Mouse (Mus musculus) granulocyte monocyte progenitor cell, adult 5-6 weeks (primary cell): Measurements from ENCODE around the gene Igflr1. TPM values are rescaled to one million over a fixed set of nuclear protein-coding genes. Genes with fewer than 3 reads are reported as not detected.

ENCODE experiments used
- ATAC-seq: replicated peaks from 2 replicates; pipeline ENCODE4 v1.8.0; 2016; ENCODE audit warnings: mild to moderate bottlenecking, moderate TSS enrichment, inconsistent platforms; ENCODE audit not compliant: poor library complexity, severe bottlenecking
- total RNA-seq, 2 experiments: library from RNA; stranded (forward) in 1 of 2; stranded (reverse) in 1 of 2; fragments of 200-712, 200-1000 nt in 1 of 2; fragments of >200 nt in 1 of 2; fragmentation: Nextera tagmentation in 1 of 2; gene quantifications; 2 replicates each; pipeline ENCODE4 v1.2.3; 2014 to 2017

The Igflr1 gene
- total RNA-seq, 2 experiments from 2014 or later = 10.6 TPM; not detected in 1

DNA sequence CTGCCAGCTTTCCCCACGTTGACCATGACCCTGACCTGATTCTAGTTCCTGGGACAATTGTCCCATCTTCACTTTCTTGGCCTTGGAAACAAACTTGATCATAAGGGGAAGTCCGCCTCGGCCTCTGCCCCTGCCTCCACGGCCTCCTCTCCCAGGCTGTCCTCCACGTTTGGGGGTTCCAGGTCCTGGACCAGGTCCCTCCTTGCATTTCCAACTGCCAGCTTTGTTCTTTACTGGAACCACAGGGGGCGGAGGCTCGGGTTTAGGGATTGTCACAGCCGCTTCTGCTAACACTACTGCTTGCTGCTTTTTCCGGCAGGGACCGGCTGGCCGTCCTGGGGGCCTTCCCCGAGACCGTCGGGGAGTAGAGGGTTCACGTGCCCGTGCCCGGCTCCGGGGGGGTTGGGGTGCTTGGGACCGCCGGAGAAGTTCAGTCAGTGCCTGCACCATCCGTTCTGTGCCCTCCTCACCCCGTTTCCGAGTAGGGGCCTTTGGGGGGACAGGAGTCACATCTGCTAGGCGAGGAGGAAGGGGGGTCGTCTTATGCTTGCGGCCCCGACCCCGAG lies 21.3 kb downstream of the Igflr1 start:
- ATAC-seq = no peak

DNA sequence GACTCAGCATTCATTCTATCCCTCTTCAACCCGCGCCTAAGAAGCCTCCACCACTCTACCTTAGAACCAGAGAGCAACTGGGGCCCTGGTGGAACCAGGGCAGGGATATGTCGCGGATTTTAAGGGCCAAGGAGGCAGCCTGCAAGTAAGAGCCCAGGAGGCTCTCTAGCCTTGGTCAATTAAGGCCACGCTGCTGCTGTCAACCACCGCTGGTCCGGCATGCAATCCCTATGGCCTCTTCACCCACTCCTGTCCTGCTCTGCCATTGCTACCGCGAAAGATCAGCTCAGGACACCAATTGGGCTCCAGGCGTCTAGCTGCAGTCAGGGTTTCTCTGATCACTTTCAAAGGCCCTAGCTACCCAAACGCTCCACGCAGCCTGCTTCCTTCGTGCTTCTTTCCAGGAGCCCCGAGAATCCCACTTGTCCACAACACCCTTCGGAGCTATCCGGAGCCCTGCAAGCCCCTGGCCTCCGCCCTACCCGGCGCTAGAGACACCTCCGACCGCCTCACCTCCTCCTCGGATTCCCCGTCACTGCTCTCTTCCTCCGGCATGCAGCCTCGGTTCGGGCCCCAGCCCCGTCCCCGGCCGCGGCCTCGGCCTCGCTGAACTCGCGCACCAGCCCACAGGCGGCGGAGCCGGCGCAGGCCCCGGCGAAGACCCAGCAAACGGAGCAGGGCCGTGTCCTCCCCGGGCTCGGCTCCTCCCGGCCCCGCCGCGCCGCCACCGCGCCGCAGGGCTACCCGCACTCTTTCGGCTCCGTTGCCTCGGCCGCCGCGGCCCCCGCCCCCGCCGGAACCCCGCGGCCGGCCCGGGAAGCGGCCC lies 22.8 kb downstream of the Igflr1 start:
- ATAC-seq = no peak

DNA sequence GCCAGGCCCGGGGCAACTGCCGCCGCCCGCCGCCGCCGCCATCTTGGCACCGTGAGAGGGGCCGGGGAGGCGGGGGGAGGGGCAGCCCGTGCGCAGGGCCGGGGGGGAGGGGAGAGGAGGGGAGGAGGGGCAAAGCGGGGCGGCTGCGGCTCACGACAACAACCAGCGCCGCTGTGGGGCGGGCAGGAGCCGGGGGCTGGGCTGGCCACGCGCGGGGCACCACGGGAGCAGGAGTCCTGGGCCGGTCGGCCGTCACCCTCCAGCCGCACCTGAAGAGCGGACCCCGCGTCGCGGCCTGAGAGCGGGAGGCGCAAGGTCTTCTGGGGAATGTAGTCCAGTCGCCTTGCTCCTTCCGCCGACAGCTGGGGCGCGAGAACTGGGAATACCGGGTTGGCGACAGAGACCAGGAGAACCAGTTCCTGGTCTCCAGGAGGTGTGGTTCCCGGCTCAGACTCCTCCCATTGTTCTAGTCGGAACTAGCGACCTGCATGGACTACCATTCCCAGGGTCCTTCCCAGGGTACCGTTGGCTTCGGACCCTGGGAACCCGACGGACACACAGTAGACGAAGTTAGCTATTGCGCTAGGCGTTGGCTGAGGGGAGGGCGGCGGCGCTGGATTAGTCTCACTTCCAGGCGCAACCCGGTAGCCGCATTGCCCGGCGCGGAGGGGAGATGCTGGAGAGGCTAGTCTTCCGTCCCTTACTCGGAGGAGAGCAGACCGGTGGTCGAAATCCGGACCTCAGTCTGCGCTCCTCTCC lies 23.6 kb downstream of the Igflr1 start, which contains the start of gene Kmt2b:
Gene Kmt2b, minus strand, starts transcription at position 51 of the 759 bp plus-strand sequence.
- ATAC-seq = peak; percentile 77

DNA sequence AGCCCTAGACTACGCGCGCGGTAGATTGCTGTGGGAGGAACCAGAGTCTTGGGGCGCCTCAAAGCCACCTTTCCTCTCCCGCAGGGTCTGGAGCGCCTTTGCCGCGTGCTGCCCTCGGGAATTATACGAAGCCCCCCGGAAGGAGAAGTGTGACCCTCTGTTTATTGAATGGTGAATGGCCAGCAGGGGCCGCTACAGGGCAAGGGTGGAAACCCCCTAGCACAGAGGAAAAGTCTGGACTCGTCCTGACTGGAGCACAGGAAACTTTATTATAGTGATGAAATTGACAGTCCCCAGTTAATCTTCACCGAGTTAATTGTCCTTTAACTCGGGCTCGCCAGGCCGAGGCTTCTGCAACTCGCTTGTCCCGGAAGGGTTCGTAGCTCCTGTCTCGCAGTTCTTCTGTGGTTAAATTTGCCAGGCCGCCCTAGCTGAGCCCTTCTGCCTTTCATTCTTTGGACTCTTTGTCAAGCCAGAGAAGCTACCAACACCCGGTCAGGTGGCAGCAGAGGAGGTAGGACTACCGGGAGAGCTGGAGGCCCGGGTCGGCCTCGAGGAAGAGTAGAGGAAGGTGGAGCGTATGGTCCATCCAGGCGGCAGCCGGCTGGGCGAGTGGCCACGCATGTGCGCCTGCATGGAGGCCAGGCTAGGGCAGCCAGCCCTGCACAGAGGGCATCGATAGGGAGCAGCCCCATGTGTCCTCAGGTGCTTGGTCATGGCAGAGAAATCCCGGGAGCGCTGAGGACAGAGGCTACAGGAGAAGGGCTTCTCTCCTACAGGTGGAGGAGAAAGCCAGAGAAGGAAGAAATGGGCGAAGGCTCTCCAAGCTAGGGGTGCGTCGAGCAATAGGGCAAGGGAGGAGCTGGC lies 24.4 kb downstream of the Igflr1 start:
- ATAC-seq = peak; percentile 49

DNA sequence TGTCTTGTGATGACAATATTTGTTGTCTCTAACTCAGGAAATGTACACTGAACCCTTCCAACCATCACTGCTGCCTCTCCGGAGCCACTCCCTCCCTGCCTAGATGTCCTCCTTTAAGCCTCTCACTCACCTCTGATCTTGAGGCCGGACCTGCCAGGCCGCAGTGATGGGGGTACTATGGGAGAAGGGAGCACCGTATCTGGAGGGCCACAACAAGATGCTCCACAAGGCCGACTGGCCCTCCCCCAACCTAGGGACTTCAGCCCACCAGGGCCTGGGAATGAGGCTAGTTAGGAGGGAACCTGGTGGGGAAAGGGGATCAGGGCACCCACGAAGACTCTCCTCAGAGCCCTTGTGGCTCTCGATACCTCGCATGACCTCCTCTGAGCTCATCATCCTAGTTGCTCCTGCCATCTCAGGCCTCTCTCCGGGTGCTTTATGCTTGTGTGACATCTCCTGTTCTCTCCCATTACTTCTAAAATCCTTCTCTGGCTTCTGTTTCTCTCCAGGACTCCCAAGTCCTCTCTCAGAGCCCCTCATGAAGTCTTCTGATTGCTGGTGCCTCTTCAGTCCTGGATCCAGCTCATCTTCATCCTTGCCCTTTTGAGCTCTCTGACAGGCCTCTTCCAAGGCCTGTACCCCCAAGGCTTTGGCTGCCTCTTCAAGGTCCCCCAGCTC lies 25.8 kb downstream of the Igflr1 start:
- ATAC-seq = no peak

DNA sequence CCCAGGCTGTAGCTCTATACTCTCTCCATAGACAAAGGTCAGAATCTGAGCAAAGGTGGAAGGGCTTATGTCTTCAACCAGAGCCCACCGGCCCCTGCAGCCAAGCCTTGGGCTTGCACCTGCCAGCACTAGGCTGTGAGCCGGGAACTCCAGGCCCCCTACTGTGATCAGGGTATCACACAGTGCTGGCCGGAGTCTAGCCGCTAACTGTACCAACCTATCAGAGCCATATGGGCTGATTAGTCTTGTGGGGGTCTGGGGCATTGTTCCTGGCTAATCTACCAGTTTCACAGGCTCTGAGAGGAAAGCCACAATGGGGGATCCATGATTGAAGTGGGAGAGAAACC lies 26.4 kb downstream of the Igflr1 start:
- ATAC-seq = no peak

DNA sequence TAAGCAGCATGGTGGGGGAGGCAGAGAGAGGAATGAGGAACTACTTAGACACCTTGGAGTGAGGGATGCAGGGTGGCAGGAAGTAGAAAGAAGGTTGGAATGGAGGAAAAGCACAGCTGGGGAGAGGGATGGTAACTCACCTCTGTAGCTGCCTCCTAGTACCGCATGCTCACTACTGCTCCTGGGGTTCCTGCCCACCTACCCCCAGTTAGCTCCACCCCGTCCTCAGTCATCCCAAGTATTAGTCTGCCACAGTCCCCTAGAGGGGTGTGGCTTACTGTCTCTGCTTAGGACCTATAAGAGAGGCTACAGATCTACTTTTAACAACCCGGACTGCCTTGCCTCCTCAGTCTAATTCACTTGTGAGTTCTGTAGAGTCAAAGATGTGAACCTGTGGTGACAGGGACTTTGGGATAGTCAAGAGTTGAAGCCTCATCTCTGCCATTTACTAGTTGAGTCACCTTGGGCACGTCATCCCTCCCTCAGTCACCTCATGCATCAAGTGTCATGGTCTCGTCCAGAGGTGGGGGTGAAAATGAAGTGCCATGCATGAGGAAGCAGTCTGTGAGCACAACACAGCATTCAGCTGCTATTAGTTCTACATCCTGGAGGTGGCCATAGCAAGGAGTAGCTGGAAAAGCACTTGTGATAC lies 27.7 kb downstream of the Igflr1 start:
- ATAC-seq = no peak

DNA sequence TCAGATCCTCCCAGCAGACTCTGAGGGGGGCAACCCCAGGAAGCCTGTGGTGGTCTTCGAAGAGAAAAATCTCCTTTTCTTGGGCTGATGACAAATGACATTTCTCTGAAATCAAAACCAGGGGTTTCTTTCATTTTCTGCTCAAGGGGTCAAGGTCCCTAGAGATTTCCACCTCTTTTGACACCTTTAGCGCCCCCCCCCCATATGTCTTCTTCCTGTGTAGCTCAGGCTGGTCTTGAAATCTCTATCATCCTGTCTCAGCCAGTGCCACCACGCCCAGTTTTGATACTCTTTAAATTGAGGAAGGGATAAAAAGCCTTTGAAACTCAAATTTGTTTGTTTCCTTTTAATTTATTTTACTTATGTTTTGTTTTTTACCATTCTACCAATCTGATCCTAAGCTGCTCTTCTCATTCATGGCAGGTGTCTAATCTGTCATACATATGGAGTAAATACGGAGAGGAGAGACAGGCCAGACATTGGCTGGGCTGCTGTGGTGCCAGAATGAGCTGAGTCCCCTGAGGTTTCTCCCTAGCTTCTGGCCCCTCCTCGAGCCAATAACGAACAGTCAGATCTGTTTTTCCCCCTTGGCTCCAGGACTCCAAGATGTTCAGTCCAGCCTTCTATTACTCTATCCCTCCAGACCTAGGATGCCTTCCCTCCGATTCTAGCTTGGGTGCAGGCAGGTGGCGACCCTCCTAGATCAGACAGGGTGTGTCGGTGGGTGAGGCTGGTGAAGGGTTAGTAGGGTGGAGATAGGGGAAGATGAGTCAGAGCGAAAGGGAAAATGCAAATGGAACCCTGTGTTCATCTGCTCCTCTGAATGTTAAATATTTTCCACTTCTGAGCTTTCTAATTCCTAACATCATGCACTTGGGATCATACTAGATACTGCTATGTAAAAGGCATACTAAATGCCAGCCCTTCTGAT lies 28.6 kb downstream of the Igflr1 start:
- no peak for ATAC-seq

DNA sequence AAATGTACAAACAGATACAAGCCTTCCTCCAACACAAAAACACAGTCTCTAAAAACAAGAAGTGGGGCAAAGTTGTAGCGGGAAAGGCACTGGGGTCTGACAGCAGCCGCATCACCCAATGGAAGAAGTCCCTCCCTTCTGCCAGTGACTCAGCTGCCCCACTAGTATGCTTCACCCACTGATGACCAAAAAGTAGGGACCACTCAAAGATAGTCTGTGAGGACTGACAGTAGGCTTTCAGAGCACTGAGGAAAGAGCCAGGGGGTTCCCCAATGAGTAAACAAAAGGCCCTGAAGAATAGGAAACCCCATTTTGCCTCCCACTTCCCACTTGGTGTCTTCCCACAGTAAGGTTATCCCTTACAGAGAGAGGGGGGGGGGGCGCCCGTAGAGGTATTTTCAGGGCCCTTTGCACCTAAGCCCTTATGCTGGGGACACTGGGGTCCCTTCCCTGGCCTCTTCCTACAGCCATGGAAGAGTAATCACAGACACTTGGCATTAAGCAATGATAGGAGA lies 29.3 kb downstream of the Igflr1 start:
- ATAC-seq = no peak; the same call in 1 of the 2 replicates

DNA sequence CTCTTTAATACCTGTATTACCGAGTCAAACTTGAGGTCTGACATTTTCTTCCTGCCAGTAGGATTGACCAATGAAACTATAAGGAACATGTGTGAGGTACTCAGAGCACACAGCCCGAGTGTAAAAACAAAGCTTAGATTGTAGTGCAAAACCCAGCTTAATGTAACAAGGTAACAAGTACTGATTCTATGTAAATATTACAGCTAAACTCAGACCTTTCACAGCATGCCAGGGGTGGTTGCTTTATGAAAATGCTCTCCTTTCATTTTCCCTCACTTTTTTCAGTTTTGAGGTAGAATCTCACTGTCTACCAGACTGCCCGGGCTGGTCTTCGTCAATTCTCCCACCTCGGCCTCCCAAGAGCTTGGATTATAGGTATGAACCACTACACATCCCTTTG lies 30.9 kb downstream of the Igflr1 start:
- no peak for ATAC-seq

DNA sequence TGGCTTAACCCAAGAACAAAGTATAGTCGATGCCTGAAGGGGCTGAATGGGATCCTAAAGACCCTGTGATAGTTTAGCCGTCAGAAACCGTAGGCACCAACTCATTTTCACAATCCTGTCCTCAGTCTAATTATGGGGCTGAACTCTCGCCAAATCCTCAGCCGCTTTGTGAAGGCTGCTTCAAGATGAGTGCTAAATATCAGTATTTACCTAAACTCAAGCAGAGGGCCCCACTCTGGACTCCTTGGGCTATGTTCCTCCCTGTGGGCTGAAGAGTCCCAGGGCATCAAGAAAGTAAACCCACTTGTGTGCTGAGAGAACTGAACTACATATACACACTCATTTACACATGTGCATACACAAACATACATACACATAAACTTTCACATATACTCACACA lies 31.6 kb downstream of the Igflr1 start:
- ATAC-seq = no peak

DNA sequence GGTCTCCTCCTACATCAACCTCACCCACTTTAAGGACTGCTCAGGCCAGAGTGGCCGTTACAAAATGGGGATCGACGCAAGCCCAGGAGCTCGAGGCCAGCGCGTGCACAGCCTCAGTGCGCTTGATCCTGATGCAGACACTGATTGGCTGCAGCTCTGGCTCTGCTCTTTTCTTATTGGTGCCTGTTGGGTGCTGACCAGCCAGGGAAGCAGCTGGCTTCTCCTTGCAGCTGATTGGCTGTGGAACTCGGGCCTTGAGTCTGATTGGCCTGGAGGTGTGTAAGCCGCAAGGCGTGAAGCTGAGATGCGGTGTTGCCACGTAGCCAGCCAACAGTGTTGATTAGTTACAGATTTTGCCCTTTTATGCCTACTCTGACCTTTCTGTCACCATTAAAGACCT lies 33.6 kb downstream of the Igflr1 start, which contains the start of gene Zbtb32:
Gene Zbtb32, minus strand, starts transcription at position 124 of the 400 bp plus-strand sequence.
- no peak for ATAC-seq

DNA sequence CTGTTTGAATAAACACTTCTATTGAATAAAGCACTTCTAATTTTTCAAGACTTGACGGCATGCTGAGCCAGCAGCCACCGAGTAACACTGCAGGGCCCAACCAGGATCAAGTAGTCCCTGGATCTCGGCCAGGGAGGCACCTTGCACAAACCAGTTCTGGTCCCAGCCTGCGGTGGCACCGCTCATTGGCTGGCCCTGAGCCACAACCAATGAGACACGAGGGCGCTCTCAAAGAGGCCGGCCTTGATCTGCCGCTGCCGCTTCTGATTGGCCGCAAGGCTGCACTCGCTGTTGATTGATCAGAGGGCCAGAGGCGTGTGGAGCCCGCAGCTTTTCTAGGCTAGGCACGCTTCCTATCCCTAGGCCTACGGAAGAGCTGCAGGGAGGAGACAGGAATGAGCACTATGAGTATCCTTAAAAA lies 34.7 kb downstream of the Igflr1 start:
- peak; percentile 99 for ATAC-seq

DNA sequence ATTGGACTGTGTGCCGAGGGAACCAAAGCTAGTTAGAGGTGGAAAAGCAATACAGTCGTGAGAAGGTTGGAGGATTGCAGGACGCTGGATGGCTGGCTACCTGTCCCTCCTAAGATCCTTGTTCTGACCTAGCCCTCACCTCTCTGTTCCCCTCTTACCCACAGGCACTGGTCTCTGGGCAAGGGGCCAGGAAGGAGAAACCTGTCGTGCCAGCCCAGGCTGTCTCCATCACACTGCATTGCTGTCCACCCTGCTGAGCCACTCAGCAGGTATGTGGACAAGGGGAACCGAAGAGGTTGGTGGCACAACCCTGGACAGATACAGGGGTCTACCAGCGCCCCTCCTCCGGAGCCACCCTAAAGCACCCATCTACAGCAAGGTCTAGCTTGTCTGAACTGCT lies 35.4 kb downstream of the Igflr1 start:
- ATAC-seq = no peak

DNA sequence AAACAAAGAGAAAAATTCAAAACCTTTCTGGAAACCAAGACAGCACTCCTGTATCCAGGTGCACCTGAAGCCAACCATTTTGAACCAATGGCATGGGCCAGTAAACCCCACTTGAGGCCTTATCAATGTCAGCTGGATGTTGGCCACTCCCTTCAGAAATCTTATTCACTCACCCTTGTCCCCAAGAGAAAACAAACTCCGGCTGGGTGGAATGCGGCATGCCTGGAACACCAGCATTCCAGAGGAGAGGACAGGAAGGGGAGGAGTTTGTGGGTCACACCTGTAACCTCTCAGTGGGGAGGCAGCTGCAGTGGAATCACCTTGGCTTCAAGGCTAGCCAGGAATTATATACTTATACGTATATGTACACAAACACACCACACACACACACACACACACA lies 37.4 kb downstream of the Igflr1 start:
- no peak for ATAC-seq

DNA sequence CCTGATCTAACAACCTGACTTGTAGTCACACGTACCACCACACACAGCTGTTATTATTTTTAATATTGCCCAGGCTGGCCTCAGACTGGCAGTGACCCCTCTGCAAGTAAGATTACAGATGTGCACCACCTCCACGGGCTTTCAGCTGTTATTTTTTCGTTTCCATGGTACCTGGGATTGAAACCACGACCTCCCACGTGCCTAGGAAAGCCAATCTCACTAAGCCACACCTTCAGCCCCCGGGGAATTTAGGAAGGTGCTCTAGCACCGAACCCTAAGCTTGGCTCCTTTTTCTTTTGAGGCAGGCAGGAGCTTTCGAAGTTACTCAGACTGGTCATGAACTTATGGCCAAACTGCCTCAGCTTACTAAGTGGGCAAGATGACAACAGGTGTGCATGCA lies 39.2 kb downstream of the Igflr1 start:
- ATAC-seq = no peak

DNA sequence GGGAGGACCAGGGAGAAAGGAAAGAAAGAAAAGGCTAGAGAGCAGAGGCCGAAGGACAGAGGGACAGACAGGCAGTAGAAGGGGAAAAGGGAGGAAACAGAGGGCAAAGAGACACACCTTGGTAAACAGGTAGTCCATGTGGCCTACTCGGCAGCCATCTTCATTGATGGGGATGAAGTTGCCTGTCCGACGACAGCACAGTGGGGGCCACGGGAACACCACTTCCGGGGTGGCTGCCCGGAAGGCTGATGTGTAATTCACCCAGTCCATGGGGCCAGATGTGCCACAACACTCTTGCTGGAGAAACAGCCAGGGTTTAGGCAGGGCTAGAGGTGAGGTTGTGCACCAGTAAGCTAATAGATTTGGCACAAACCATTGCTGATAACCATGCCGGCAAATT lies 39.7 kb downstream of the Igflr1 start:
- no peak for ATAC-seq

DNA sequence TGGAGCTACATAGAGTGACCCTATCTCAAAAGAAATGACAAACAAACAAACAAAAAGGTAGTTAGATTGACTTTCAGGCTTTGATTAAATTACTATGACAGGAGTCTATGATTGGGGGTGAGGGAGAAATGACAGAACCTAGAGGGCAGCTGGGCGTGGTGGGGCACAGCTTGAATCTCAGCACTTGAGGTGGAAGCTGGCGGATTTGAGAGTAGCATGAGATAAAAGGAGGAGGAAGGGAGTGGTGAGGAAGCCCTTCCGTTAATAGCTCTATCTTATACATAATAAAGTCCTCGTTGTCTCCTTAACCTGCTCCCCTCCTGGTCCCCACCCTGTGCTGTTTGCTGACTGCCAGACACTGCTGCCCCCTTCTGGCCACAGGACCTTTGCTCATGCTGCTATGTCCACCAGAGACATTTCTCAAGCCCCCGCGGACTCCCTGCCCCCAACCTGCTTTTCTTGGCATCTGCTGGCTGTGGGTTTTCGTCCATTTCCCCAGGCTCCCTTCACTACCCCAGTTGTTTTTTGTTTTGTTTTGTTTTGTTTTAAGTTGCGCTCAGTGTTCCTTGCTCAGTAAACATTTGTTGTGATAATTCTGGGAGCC lies 42.6 kb downstream of the Igflr1 start:
- ATAC-seq = peak; percentile 92
